Mouse (Mus musculus): ENCODE results near the gene Thbs3. TPM values are rescaled to one million over a fixed set of nuclear protein-coding genes. Genes with fewer than 3 reads are reported as not detected.
"Not testable (repeated sequence)": the region's sequence is repeated elsewhere in the genome, so short reads cannot be mapped to it uniquely, and the experiment has no call there.

The Thbs3 gene
- polyA plus RNA-seq, 1 experiment from 2014 or later, result 24.2 TPM

DNA sequence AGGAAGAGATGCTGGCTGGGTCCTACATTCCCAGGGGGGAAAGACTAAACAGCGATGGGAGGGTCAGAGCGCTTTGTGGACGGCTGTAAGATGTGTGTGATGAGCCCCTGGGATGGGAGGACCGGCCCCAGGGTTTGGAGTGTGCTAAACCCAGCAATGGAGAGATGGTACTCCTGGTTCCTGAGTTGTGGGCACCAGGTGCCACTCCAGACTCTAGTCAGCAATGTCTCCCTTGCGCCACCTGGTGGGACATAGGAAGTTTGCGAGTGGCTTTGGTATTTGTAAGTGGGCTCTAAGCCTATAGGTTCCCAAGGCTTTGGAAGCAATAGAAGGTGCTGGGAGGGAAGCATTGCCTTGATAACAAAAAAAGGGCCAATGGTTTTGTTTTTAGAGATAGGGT lies 873 bp downstream of the Thbs3 start:
- H3K4me3 ChIP-seq (ENCODE audit: low read depth, low read length), result peak overlapping the region; percentile 53
- no peaks in the 10 kb centered on the region for H3K9me3 ChIP-seq (ENCODE audit: control insufficient read depth, low read depth, low read length)
- no peak overlapping the region; the same call in 1 of the 2 replicates for H3K9ac ChIP-seq (replicated peaks; ENCODE audit: low read depth, low read length)
- no peak overlapping the region; the same call in 1 of the 2 replicates for H3K27ac ChIP-seq (ENCODE audit: low read length)
- peak; percentile 24; the same call in 1 of the 2 replicates for ATAC-seq (ENCODE audit: insufficient number of reproducible peaks, insufficient read depth, low FRiP score, low read depth)
- peaks cover 15% of the 10 kb centered on the region for H3K4me1 ChIP-seq (ENCODE audit: control insufficient read depth, insufficient read depth, low read length)
- peak overlapping the region; percentile 70 for H3K4me2 ChIP-seq (replicated peaks; ENCODE audit: low read depth, low read length)
- H3K27me3 ChIP-seq (ENCODE audit: control insufficient read depth, insufficient read depth, low read length), result no peaks in the 10 kb centered on the region
- H3K36me3 ChIP-seq (ENCODE audit: control insufficient read depth, insufficient read depth, low read length), result no peaks in the 10 kb centered on the region
- WGBS, result 0% methylated on average over 6 of the region's 6 CpGs

GRCm38 (mm10) chr3:89216407-89216806 lies 1.4 kb downstream of the Thbs3 start:
- H3K36me3 ChIP-seq (ENCODE audit: control insufficient read depth, insufficient read depth, low read length); H3K9ac ChIP-seq (replicated peaks; ENCODE audit: low read depth, low read length); H3K4me3 ChIP-seq (ENCODE audit: low read depth, low read length); H3K27me3 ChIP-seq (ENCODE audit: control insufficient read depth, insufficient read depth, low read length); H3K27ac ChIP-seq (ENCODE audit: low read length); H3K4me2 ChIP-seq (replicated peaks; ENCODE audit: low read depth, low read length); ATAC-seq (ENCODE audit: insufficient number of reproducible peaks, insufficient read depth, low FRiP score, low read depth); H3K9me3 ChIP-seq (ENCODE audit: control insufficient read depth, low read depth, low read length): not testable (repeated sequence)
- H3K4me1 ChIP-seq (ENCODE audit: control insufficient read depth, insufficient read depth, low read length), result peaks cover 15% of the 10 kb centered on the region
- 64% methylated on average over 7 of the region's 7 CpGs for WGBS

DNA sequence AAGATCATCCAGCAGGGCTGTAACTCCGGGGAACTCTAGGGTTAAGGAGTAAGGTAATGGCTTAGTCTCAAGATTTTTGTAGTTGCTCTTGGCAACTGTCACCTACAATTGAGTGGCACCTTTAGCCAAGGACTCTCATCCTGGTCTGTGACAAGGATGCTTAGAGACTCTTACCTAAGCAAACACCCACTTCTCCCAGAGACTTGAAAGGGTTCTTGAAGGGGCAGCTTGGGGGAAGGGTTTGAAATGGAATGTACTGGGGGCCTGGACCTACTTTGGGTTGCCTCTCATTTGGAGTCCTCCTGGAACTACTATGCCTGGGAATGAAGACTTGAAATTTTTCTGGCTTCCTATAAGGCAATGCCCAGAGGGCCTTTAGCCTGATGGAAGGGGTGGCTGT lies 3.3 kb downstream of the Thbs3 start:
- no peak for ATAC-seq (ENCODE audit: insufficient number of reproducible peaks, insufficient read depth, low FRiP score, low read depth)
- WGBS, result 80% methylated on average over 1 of the region's 1 CpGs
- no peaks in the 10 kb centered on the region for H3K36me3 ChIP-seq (ENCODE audit: control insufficient read depth, insufficient read depth, low read length)
- no peaks in the 10 kb centered on the region for H3K9me3 ChIP-seq (ENCODE audit: control insufficient read depth, low read depth, low read length)
- no peak overlapping the region for H3K4me2 ChIP-seq (replicated peaks; ENCODE audit: low read depth, low read length)
- H3K4me1 ChIP-seq (ENCODE audit: control insufficient read depth, insufficient read depth, low read length), result peaks cover 11% of the 10 kb centered on the region; the same call in 1 of the 2 replicates
- H3K27ac ChIP-seq (ENCODE audit: low read length), result no peak overlapping the region
- H3K9ac ChIP-seq (replicated peaks; ENCODE audit: low read depth, low read length), result no peak overlapping the region
- no peak overlapping the region for H3K4me3 ChIP-seq (ENCODE audit: low read depth, low read length)
- H3K27me3 ChIP-seq (ENCODE audit: control insufficient read depth, insufficient read depth, low read length), result no peaks in the 10 kb centered on the region

DNA sequence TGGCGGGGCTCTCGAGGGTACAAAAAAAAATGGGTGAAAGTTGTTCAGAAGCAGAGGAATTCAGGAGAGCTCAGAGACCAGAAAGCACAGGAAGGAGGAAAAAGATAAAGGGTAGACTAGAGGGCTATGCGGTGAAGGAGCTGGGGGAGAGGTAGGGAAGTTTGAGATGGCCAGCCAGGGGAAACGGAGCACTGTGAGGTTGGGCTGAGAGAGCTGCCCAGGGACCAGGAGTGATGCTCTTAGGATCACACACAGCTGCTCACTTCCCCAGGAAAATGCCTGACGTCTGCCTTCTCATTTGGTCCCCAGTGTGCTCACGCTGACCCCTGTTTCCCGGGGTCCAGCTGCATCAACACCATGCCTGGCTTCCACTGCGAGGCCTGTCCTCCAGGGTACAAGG lies 4.6 kb downstream of the Thbs3 start:
- H3K9me3 ChIP-seq (ENCODE audit: control insufficient read depth, low read depth, low read length), result no peaks in the 10 kb centered on the region
- WGBS, result 29% methylated on average over 8 of the region's 8 CpGs
- no peaks in the 10 kb centered on the region for H3K27me3 ChIP-seq (ENCODE audit: control insufficient read depth, insufficient read depth, low read length)
- no peak for ATAC-seq (ENCODE audit: insufficient number of reproducible peaks, insufficient read depth, low FRiP score, low read depth)
- no peak overlapping the region for H3K9ac ChIP-seq (replicated peaks; ENCODE audit: low read depth, low read length)
- no peaks in the 10 kb centered on the region for H3K36me3 ChIP-seq (ENCODE audit: control insufficient read depth, insufficient read depth, low read length)
- H3K4me3 ChIP-seq (ENCODE audit: low read depth, low read length), result no peak overlapping the region
- H3K4me1 ChIP-seq (ENCODE audit: control insufficient read depth, insufficient read depth, low read length), result peaks cover 11% of the 10 kb centered on the region; the same call in 1 of the 2 replicates
- H3K27ac ChIP-seq (ENCODE audit: low read length), result no peak overlapping the region
- H3K4me2 ChIP-seq (replicated peaks; ENCODE audit: low read depth, low read length), result no peak overlapping the region

GRCm38 (mm10) chr3:89221167-89221566 lies 6.2 kb downstream of the Thbs3 start:
- no peak overlapping the region for H3K27ac ChIP-seq (ENCODE audit: low read length)
- no peak for ATAC-seq (ENCODE audit: insufficient number of reproducible peaks, insufficient read depth, low FRiP score, low read depth)
- H3K4me3 ChIP-seq (ENCODE audit: low read depth, low read length), result no peak overlapping the region
- WGBS, result 78% methylated on average over 5 of the region's 5 CpGs
- no peak overlapping the region for H3K9ac ChIP-seq (replicated peaks; ENCODE audit: low read depth, low read length)
- H3K36me3 ChIP-seq (ENCODE audit: control insufficient read depth, insufficient read depth, low read length), result no peaks in the 10 kb centered on the region
- peaks cover 4% of the 10 kb centered on the region for H3K4me1 ChIP-seq (ENCODE audit: control insufficient read depth, insufficient read depth, low read length)
- H3K4me2 ChIP-seq (replicated peaks; ENCODE audit: low read depth, low read length), result no peak overlapping the region
- no peaks in the 10 kb centered on the region for H3K9me3 ChIP-seq (ENCODE audit: control insufficient read depth, low read depth, low read length)
- H3K27me3 ChIP-seq (ENCODE audit: control insufficient read depth, insufficient read depth, low read length), result no peaks in the 10 kb centered on the region

GRCm38 (mm10) chr3:89224796-89225195 lies 9.8 kb downstream of the Thbs3 start:
- no peak overlapping the region for H3K4me2 ChIP-seq (replicated peaks; ENCODE audit: low read depth, low read length)
- no peak overlapping the region for H3K27ac ChIP-seq (ENCODE audit: low read length)
- H3K9me3 ChIP-seq (ENCODE audit: control insufficient read depth, low read depth, low read length), result no peaks in the 10 kb centered on the region
- no peak overlapping the region for H3K9ac ChIP-seq (replicated peaks; ENCODE audit: low read depth, low read length)
- H3K4me3 ChIP-seq (ENCODE audit: low read depth, low read length), result no peak overlapping the region
- WGBS, result 75% methylated on average over 11 of the region's 11 CpGs
- no peaks in the 10 kb centered on the region for H3K36me3 ChIP-seq (ENCODE audit: control insufficient read depth, insufficient read depth, low read length)
- ATAC-seq (ENCODE audit: insufficient number of reproducible peaks, insufficient read depth, low FRiP score, low read depth), result no peak
- H3K27me3 ChIP-seq (ENCODE audit: control insufficient read depth, insufficient read depth, low read length), result no peaks in the 10 kb centered on the region
- H3K4me1 ChIP-seq (ENCODE audit: control insufficient read depth, insufficient read depth, low read length), result peaks cover 19% of the 10 kb centered on the region

DNA sequence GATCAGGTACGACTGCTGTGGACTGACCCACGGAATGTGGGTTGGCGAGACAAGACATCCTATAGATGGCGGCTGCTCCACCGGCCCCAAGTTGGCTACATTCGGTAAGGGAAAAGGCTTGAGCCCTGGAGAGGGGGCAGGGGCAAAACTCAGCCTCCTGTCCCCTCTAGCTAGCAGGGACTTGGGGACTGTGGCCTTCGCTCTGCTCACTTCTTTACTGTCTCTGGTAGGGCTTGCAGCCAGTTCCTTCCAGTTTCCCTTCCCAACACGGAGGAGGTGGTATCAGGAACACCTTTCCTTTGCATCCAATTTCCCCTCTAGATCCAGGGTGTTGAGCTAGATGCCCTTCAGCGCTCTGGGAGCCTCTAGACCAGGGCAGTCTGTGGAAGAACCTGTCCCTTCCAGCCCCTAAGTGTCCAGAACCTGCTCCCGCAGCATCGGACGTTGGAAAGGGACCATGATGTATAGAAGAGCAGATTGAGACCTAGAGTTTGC lies 10.4 kb downstream of the Thbs3 start:
- no peak overlapping the region for H3K9ac ChIP-seq (replicated peaks; ENCODE audit: low read depth, low read length)
- no peaks in the 10 kb centered on the region for H3K27me3 ChIP-seq (ENCODE audit: control insufficient read depth, insufficient read depth, low read length)
- 54% methylated on average over 12 of the region's 12 CpGs for WGBS
- no peaks in the 10 kb centered on the region for H3K9me3 ChIP-seq (ENCODE audit: control insufficient read depth, low read depth, low read length)
- peaks cover 19% of the 10 kb centered on the region for H3K4me1 ChIP-seq (ENCODE audit: control insufficient read depth, insufficient read depth, low read length)
- ATAC-seq (ENCODE audit: insufficient number of reproducible peaks, insufficient read depth, low FRiP score, low read depth), result no peak
- no peaks in the 10 kb centered on the region for H3K36me3 ChIP-seq (ENCODE audit: control insufficient read depth, insufficient read depth, low read length)
- no peak overlapping the region for H3K27ac ChIP-seq (ENCODE audit: low read length)
- peak overlapping the region; percentile 86; the same call in 1 of the 2 replicates for H3K4me2 ChIP-seq (replicated peaks; ENCODE audit: low read depth, low read length)
- H3K4me3 ChIP-seq (ENCODE audit: low read depth, low read length), result no peak overlapping the region

GRCm38 (mm10) chr3:89225918-89226317 lies 10.9 kb downstream of the Thbs3 start:
- H3K4me1 ChIP-seq (ENCODE audit: control insufficient read depth, insufficient read depth, low read length), result peaks cover 19% of the 10 kb centered on the region
- H3K4me2 ChIP-seq (replicated peaks; ENCODE audit: low read depth, low read length), result peak overlapping the region; percentile 86; the same call in 1 of the 2 replicates
- WGBS, result 49% methylated on average over 4 of the region's 4 CpGs
- no peak overlapping the region for H3K9ac ChIP-seq (replicated peaks; ENCODE audit: low read depth, low read length)
- H3K4me3 ChIP-seq (ENCODE audit: low read depth, low read length), result 0 out of 2 replicates have a peak overlapping the region, but pooled peaks have one; percentile 35
- H3K27ac ChIP-seq (ENCODE audit: low read length), result no peak overlapping the region
- H3K36me3 ChIP-seq (ENCODE audit: control insufficient read depth, insufficient read depth, low read length), result no peaks in the 10 kb centered on the region
- H3K27me3 ChIP-seq (ENCODE audit: control insufficient read depth, insufficient read depth, low read length), result no peaks in the 10 kb centered on the region
- no peaks in the 10 kb centered on the region for H3K9me3 ChIP-seq (ENCODE audit: control insufficient read depth, low read depth, low read length)
- no peak for ATAC-seq (ENCODE audit: insufficient number of reproducible peaks, insufficient read depth, low FRiP score, low read depth)

GRCm38 (mm10) chr3:89226361-89226760 lies 11.4 kb downstream of the Thbs3 start:
- ATAC-seq (ENCODE audit: insufficient number of reproducible peaks, insufficient read depth, low FRiP score, low read depth), result no peak
- Histone ChIP-seq H3K36me3 (ENCODE audit: control insufficient read depth, insufficient read depth, low read length) (no peaks in the 10 kb centered on the region), H3K27ac (ENCODE audit: low read length) (no peak overlapping the region), H3K4me3 (ENCODE audit: low read depth, low read length) (peak overlapping the region; percentile 35), H3K27me3 (ENCODE audit: control insufficient read depth, insufficient read depth, low read length) (no peaks in the 10 kb centered on the region), H3K4me2 (replicated peaks; ENCODE audit: low read depth, low read length) (peak overlapping the region; percentile 86), H3K9me3 (ENCODE audit: control insufficient read depth, low read depth, low read length) (no peaks in the 10 kb centered on the region), H3K4me1 (ENCODE audit: control insufficient read depth, insufficient read depth, low read length) (peaks cover 19% of the 10 kb centered on the region), H3K9ac (replicated peaks; ENCODE audit: low read depth, low read length) (peak overlapping the region; percentile 25; the same call in 1 of the 2 replicates)
- WGBS, result 24% methylated on average over 11 of the region's 11 CpGs

Measured in stomach, embryonic 14.5 days (tissue).